Mouse (Mus musculus) testis, adult 2 months (tissue): ENCODE measurements around the gene Dgki. TPM values are rescaled to one million over a fixed set of nuclear protein-coding genes. Genes with fewer than 3 reads are reported as not detected.

Source experiments
- H3K27ac ChIP-seq: fragments of 200-500 bp; 2 replicates; pipeline ENCODE4 v1.5.1; 2012; ENCODE audit warnings: low read depth, low read length; ENCODE audit not compliant: control insufficient read depth, insufficient read depth
- H3K27me3 ChIP-seq: fragments of 200-500 bp; 2 replicates; pipeline ENCODE4 v1.6.1; 2012; ENCODE audit warnings: mild to moderate bottlenecking, low read length, moderate library complexity; ENCODE audit not compliant: control insufficient read depth, insufficient read depth
- H3K36me3 ChIP-seq: fragments of 200-500 bp; 2 replicates; pipeline ENCODE4 v1.6.1; 2012; ENCODE audit warnings: mild to moderate bottlenecking, low read length; ENCODE audit not compliant: control insufficient read depth, insufficient read depth
- H3K4me1 ChIP-seq: fragments of 200-500 bp; 2 replicates; pipeline ENCODE4 v1.6.1; 2012; ENCODE audit warnings: low read length; ENCODE audit not compliant: control insufficient read depth, insufficient read depth
- H3K4me3 ChIP-seq: fragments of 200-500 bp; 2 replicates; pipeline ENCODE4 v1.5.1; 2012; ENCODE audit warnings: low read depth, mild to moderate bottlenecking, low read length, moderate library complexity, mixed read lengths; ENCODE audit not compliant: control insufficient read depth
- CTCF ChIP-seq: fragments of 200-500 bp; IDR thresholded peaks from 2 replicates; pipeline ENCODE4 v1.5.1; 2012; ENCODE audit warnings: low read depth, mild to moderate bottlenecking, inconsistent platforms, low read length, moderate library complexity; ENCODE audit not compliant: control insufficient read depth, insufficient read depth, insufficient replicate concordance
- POLR2A ChIP-seq: fragments of 200-500 bp; IDR thresholded peaks from 2 replicates; pipeline ENCODE4 v1.6.1; 2012; ENCODE audit warnings: low read depth, mild to moderate bottlenecking, inconsistent platforms, low read length, moderate library complexity; ENCODE audit not compliant: control insufficient read depth
- polyA plus RNA-seq: library from polyadenylated mRNA; depleted of rRNA; stranded (reverse); fragments of >200 nt; gene quantifications from 2 replicates; pipeline ENCODE4 v1.2.3, GENCODE M21; 2012

The Dgki gene
- polyA plus RNA-seq, 1 experiment = 0.10 TPM

DNA sequence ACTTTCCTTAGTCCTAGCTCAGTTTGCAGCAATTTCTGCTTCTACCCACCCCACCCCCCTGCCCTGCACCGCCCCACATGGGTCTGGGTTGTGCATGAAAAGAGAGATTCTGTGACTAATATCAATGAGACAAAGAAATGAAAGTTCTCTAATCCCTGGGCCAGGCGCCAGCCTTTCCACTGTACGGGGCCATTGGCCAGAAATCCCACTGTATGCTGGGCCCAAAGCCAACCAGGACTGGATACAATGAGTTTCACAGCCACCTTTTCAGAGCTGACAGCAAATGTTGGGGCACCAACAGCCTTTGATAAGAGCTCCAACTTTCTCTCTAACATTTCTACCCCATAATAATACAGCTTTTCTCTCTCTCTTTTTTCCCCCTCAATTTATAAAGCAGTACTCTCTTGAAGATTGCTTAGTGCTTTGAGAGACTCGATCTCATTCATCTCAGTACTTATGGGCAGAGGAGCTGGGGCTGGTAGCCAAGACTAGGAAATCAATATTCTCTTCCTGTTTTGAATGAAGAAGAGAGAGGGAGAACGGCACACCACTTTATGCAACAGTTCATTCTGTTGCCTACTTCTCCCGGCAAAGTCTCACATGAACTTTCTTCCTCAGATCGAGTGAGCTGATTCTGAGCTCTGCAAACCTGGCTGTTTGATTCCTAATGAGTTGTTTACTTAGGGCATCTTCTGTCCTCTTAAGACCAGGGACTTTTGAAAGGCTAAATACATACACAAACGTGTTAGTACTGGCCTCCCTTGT, 480.8 kb downstream of the Dgki start:
- H3K27ac ChIP-seq = no peak overlapping the region

GRCm38 (mm10) chr6:36818281-36819018, 481.5 kb downstream of the Dgki start:
- no peak overlapping the region for H3K4me3 ChIP-seq
- H3K27ac ChIP-seq = no peak overlapping the region
- TF ChIP-seq POLR2A (no peak), CTCF (no peak)
- no peaks in the 10 kb centered on the region for H3K4me1 ChIP-seq
- no peaks in the 10 kb centered on the region for H3K27me3 ChIP-seq
- H3K36me3 ChIP-seq = no peaks in the 10 kb centered on the region

More for the DNA sequence above, 480.8 kb downstream of the Dgki start:
- Histone ChIP-seq H3K27me3 (no peaks in the 10 kb centered on the region), H3K4me3 (no peak overlapping the region), H3K36me3 (no peaks in the 10 kb centered on the region), H3K4me1 (no peaks in the 10 kb centered on the region)
- no peak for TF ChIP-seq POLR2A
- TF ChIP-seq CTCF = no peak

GRCm38 (mm10) chr6:36816666-36817065, 483.3 kb downstream of the Dgki start:
- TF ChIP-seq CTCF = no peak
- TF ChIP-seq POLR2A = no peak
- no peak overlapping the region for H3K27ac ChIP-seq
- no peaks in the 10 kb centered on the region for H3K4me1 ChIP-seq
- H3K27me3 ChIP-seq = no peaks in the 10 kb centered on the region
- H3K36me3 ChIP-seq = no peaks in the 10 kb centered on the region
- H3K4me3 ChIP-seq = no peak overlapping the region

GRCm38 (mm10) chr6:36815992-36816391, 484.0 kb downstream of the Dgki start:
- Histone ChIP-seq H3K27ac (no peak overlapping the region), H3K4me1 (no peaks in the 10 kb centered on the region), H3K27me3 (no peaks in the 10 kb centered on the region), H3K4me3 (no peak overlapping the region), H3K36me3 (no peaks in the 10 kb centered on the region)
- TF ChIP-seq CTCF = no peak
- no peak for TF ChIP-seq POLR2A

- TF ChIP-seq CTCF (no peak), POLR2A (no peak)
- no peak overlapping the region for H3K4me3 ChIP-seq
- H3K27ac ChIP-seq = no peak overlapping the region
- H3K27me3 ChIP-seq = no peaks in the 10 kb centered on the region
- H3K4me1 ChIP-seq = peaks cover 2% of the 10 kb centered on the region; the same call in 1 of the 2 replicates
- H3K36me3 ChIP-seq = no peaks in the 10 kb centered on the region
Observed at GRCm38 (mm10) chr6:36812666-36813515, 487.1 kb downstream of the Dgki start.

- Histone ChIP-seq H3K27ac (no peak overlapping the region), H3K36me3 (no peaks in the 10 kb centered on the region), H3K27me3 (no peaks in the 10 kb centered on the region), H3K4me1 (peaks cover 2% of the 10 kb centered on the region; the same call in 1 of the 2 replicates), H3K4me3 (no peak overlapping the region)
- TF ChIP-seq POLR2A = no peak
- TF ChIP-seq CTCF = no peak
Observed at GRCm38 (mm10) chr6:36810448-36810847, 489.5 kb downstream of the Dgki start.
